Mouse (Mus musculus) heart, adult 2 months (tissue): ENCODE measurements around the gene Actrt2.

Source experiments
- CTCF ChIP-seq: fragments of 200-600 bp; IDR thresholded peaks from 2 replicates; pipeline ENCODE4 v1.8.1; 2022; ENCODE audit warnings: antibody characterized with exemption, mild to moderate bottlenecking, moderate library complexity
- POLR2A ChIP-seq: fragments of 200-500 bp; IDR thresholded peaks from 2 replicates; pipeline ENCODE4 v1.6.1; 2011; ENCODE audit warnings: mild to moderate bottlenecking, low read depth, low read length, control low read depth; ENCODE audit not compliant: insufficient read depth

GRCm38 (mm10) chr4:154630763-154631162, 36.9 kb downstream of the Actrt2 start:
- no peak for TF ChIP-seq POLR2A
- no peak for TF ChIP-seq CTCF
